Mouse (Mus musculus) small intestine, adult 2 months (tissue): ENCODE results near the gene Vwa5b2. TPM values are rescaled to one million over a fixed set of nuclear protein-coding genes. Genes with fewer than 3 reads are reported as not detected.
A peak's percentile ranks its signal among the peaks of the same experiment; 100 is the strongest.

ENCODE experiments used
- H3K27ac ChIP-seq: fragments of 200-500 bp; 2 replicates; pipeline ENCODE4 v1.5.1; 2012; ENCODE audit warnings: low read depth, low read length, control low read depth, inconsistent platforms; ENCODE audit not compliant: insufficient read depth
- H3K27me3 ChIP-seq: fragments of 200-500 bp; 2 replicates; pipeline ENCODE4 v1.6.1; 2012; ENCODE audit warnings: mild to moderate bottlenecking, moderate library complexity, low read length, inconsistent platforms; ENCODE audit not compliant: control insufficient read depth, insufficient read depth
- H3K36me3 ChIP-seq: fragments of 200-500 bp; 2 replicates; pipeline ENCODE4 v1.6.1; 2012; ENCODE audit warnings: mild to moderate bottlenecking, low read length, control low read depth, inconsistent platforms; ENCODE audit not compliant: control insufficient read depth, insufficient read depth
- H3K4me1 ChIP-seq: fragments of 200-500 bp; 2 replicates; pipeline ENCODE4 v1.6.1; 2012; ENCODE audit warnings: low read length, inconsistent platforms, mixed read lengths; ENCODE audit not compliant: control insufficient read depth, insufficient read depth, insufficient read length
- H3K4me3 ChIP-seq: fragments of 200-500 bp; 2 replicates; pipeline ENCODE4 v1.5.1; 2012; ENCODE audit warnings: low read depth, mild to moderate bottlenecking, control low read depth, inconsistent platforms, low read length, moderate library complexity
- CTCF ChIP-seq: fragments of 200-500 bp; IDR thresholded peaks from 2 replicates; pipeline ENCODE4 v1.5.1; 2012; ENCODE audit warnings: low read depth, mild to moderate bottlenecking, control low read depth, inconsistent platforms, low read length, moderate library complexity, mixed read lengths; ENCODE audit not compliant: insufficient replicate concordance, insufficient read length; ENCODE audit errors: extremely low read depth
- POLR2A ChIP-seq: fragments of 200-500 bp; IDR thresholded peaks from 2 replicates; pipeline ENCODE4 v1.6.1; 2012; ENCODE audit warnings: low read depth, mild to moderate bottlenecking, control low read depth, inconsistent platforms, low read length, moderate library complexity
- WGBS: fragments of 180-500 bp; shearing (Covaris S2); methylation state at CpG from one replicate; pipeline ENCODE4 v1.1.7; 2018; 5-methylcytosine and 5-hydroxymethylcytosine counted together
- polyA plus RNA-seq: library from polyadenylated mRNA; depleted of rRNA; stranded (reverse); fragments of >200 nt; gene quantifications from 2 replicates; pipeline ENCODE4 v1.2.3, GENCODE M21; 2012

The Vwa5b2 gene
- polyA plus RNA-seq, 1 experiment: 6.8 TPM

GRCm38 (mm10) chr16:20621991-20622685 lies 32.9 kb downstream of the Vwa5b2 start:
- Histone ChIP-seq H3K36me3 (peaks cover 3% of the 10 kb centered on the region), H3K27ac (no peak overlapping the region), H3K27me3 (peaks cover 18% of the 10 kb centered on the region), H3K4me1 (peaks cover 24% of the 10 kb centered on the region), H3K4me3 (peak overlapping the region; percentile 95)
- WGBS: under 1% methylated on average over 35 of the region's 37 CpGs
- TF ChIP-seq CTCF (no peak), POLR2A (no peak)

- whole genome bisulfite sequencing: 26% methylated on average over 2 of the region's 2 CpGs
- Histone ChIP-seq H3K4me1 (peaks cover 24% of the 10 kb centered on the region), H3K27ac (no peak overlapping the region), H3K4me3 (no peak overlapping the region), H3K36me3 (no peaks in the 10 kb centered on the region; the same call in 1 of the 2 replicates), H3K27me3 (peaks cover 18% of the 10 kb centered on the region)
- TF ChIP-seq CTCF: no peak
These were observed 33.9 kb downstream of the Vwa5b2 start for GRCm38 (mm10) chr16:20623211-20623610.

DNA sequence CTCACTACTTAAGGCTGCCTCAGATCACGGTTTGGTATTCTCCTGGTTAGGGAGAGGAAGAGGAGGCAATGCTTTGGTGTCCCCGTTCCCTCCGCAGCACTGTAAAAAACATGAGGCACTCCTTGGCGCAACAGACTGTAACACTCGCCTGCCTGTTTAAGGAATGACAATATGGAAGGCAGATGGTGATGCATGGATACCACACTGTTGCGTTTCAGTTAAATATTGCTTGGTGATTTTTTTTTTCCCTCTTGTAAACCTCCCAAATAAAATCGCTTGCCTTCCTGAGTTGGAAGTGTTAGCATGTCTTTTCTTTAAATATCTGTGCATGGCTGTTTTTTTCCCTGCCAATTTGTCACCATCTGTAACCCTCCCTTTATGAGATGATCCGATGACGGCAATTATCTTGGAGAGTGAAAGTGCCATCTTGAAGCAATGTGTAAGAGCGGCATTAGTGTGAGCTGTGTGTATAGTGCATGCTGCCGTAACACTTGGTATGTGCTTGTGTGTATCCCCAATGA lies 39.7 kb downstream of the Vwa5b2 start:
- 66% methylated on average over 11 of the region's 11 CpGs for WGBS
- H3K4me3 ChIP-seq: no peak overlapping the region
- no peak for TF ChIP-seq CTCF
- H3K4me1 ChIP-seq: peaks cover 6% of the 10 kb centered on the region
- H3K27me3 ChIP-seq: peaks cover 23% of the 10 kb centered on the region
- no peak overlapping the region for H3K27ac ChIP-seq
- H3K36me3 ChIP-seq: no peaks in the 10 kb centered on the region

DNA sequence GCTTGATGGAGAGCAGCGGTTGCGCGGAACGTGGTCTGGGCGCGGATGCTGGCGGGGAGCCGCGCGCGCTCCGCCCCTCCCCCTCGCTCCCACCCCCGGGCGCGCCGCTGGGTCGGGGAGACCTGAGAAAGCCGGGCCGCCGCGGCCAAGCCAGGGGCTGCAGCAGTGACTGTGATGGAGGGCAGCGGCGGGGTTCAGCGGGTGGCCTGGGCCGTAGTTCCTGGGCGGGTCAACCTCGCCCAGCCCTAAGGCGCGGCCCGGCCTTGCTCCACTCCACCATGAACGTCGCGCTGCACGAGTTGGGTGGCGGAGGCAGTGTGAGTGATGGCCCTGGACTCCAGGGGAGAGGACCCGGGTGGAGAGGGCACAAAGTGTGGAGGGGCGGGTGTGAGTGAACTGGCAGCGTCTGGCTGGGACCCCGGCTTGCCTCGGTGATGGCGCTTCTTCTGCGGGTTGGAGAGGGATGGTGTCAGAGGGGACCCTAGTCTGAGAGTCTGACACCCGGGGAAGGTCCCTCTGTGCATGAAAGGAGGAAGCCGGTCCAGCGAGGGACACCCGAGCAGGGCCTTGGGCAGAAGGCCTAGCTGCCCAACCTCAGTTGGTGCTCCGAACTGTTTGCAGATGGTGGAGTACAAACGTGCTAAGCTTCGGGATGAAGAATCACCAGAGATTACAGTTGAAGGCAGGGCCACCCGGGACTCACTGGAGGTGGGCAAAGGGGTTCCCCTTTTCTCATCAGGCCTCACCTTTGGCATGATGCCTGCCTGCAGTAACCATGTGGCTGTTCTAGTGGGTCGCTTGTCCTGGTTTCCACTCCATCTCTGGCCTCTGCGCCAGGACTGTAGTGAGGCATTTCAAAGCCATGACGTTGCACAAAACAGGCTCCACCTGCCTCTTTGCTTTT lies 40.7 kb downstream of the Vwa5b2 start, which contains the start of gene Ece2:
TSS of gene Ece2 (plus strand) at position 98 of the 904 bp plus-strand sequence.
- peak within 1 kb of the TSS; percentile 48 for H3K4me3 ChIP-seq

DNA sequence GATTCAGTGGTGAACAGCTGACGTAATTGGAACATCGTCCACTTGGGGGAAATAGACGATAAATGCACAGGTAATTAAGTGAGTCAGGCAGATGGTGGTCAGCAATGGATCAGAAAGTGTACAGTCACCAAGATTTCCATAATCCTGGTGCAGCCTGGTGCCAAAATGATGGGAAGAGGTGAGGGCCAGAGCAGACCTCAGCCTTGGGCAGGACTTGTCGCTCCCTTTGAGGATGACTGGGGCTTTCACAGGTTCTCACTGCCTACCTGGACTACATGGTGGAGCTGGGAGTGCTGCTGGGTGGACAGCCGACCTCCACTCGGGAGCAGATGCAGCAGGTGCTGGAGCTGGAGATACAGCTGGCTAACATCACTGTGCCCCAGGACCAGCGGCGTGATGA lies 48.1 kb downstream of the Vwa5b2 start:
- TF ChIP-seq CTCF (no peak), POLR2A (no peak)
- 0 out of 2 replicates have a peak, but pooled peaks cover 2% of the 10 kb centered on the region for H3K4me1 ChIP-seq
- H3K4me3 ChIP-seq: no peak overlapping the region
- WGBS: 56% methylated on average over 8 of the region's 8 CpGs
- H3K27me3 ChIP-seq: no peaks in the 10 kb centered on the region
- H3K36me3 ChIP-seq: no peaks in the 10 kb centered on the region
- no peak overlapping the region for H3K27ac ChIP-seq

More for the DNA sequence above, 40.7 kb downstream of the Vwa5b2 start, which contains the start of gene Ece2:
- peaks cover 23% of the 10 kb centered on the region for H3K27me3 ChIP-seq
- H3K27ac ChIP-seq: no peak within 1 kb of the TSS
- no peaks in the 10 kb centered on the region for H3K36me3 ChIP-seq
- TF ChIP-seq CTCF: no peak
- TF ChIP-seq POLR2A: no peak
- WGBS: 10% methylated on average over 52 of the region's 54 CpGs
- H3K4me1 ChIP-seq: peaks cover 6% of the 10 kb centered on the region

- 78% methylated on average over 8 of the region's 8 CpGs for WGBS
- no peak overlapping the region for H3K4me3 ChIP-seq
- 0 out of 2 replicates have a peak, but pooled peaks cover 2% of the 10 kb centered on the region for H3K4me1 ChIP-seq
- no peak for TF ChIP-seq CTCF
- no peak for TF ChIP-seq POLR2A
- H3K27me3 ChIP-seq: no peaks in the 10 kb centered on the region
- no peaks in the 10 kb centered on the region for H3K36me3 ChIP-seq
- no peak overlapping the region for H3K27ac ChIP-seq
These were observed 49.1 kb downstream of the Vwa5b2 start for GRCm38 (mm10) chr16:20638367-20638766.

- Histone ChIP-seq H3K27me3 (no peaks in the 10 kb centered on the region), H3K4me3 (no peak overlapping the region), H3K4me1 (0 out of 2 replicates have a peak, but pooled peaks cover 2% of the 10 kb centered on the region), H3K36me3 (no peaks in the 10 kb centered on the region), H3K27ac (no peak overlapping the region)
- TF ChIP-seq POLR2A (no peak), CTCF (peak; percentile 86)
- WGBS: under 1% methylated on average over 8 of the region's 8 CpGs
These were observed 52.9 kb downstream of the Vwa5b2 start for GRCm38 (mm10) chr16:20642161-20642560.
